Mouse (Mus musculus) frontal cortex, postnatal 25 days (tissue): ENCODE results near the gene Actn1.

ENCODE experiments used
- DNase-seq, 2 experiments: peaks; one replicate each; pipeline ENCODE4 v3.0.0; 2022; ENCODE audit warnings: low spot score in 2 of 2

Actn1 gene

GRCm38 (mm10) chr12:80227835-80228234 is 32.3 kb downstream of the Actn1 start:
- no peak for DNase-seq

- no peak for DNase-seq
Measured at GRCm38 (mm10) chr12:80226101-80226500, 34.1 kb downstream of the Actn1 start.

DNA sequence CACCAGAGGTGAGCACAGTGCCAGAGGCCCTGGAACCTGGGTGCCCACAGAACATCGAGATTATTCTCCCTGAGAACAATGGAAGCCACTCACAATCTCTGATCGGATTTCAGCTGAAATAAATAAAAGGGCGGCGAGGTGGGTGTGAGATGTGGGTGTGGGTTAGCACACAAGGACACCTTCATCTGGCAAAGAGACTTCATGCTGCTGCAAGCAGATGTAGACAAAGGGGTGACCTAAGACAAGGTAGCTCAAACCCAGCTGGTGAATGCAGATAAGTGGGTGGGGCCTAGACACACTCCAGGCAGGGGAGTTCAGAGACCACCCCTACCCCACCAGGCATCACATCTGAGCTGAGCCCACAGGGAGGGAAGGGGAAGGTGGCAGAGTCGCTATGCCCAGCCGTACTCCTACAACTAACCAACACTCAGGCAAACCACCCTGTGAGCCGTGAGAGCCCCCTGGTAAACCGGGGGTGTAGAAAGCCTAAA is 35.9 kb downstream of the Actn1 start:
- DNase-seq, result no peak

GRCm38 (mm10) chr12:80223511-80223910 is 36.7 kb downstream of the Actn1 start:
- DNase-seq, result no peak

DNA sequence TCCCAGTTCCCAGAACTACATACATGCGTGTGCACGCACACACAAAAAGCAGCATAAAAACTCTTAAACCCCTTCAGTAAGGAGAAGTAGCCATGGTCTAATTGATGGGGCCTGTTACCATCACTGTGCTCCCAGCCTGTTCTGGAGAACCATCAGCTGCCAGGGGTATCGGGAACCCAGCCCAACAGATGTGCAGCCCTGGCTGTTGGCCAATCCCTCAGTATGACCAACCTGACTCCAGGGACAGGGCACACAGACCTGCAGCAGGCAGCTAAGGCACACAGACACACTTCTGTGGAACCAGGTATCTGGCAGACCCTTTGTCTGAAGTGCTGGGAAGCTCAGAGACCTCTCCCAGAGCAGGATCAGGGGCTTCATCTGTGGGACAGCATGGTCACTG is 37.7 kb downstream of the Actn1 start:
- DNase-seq, result no peak

DNA sequence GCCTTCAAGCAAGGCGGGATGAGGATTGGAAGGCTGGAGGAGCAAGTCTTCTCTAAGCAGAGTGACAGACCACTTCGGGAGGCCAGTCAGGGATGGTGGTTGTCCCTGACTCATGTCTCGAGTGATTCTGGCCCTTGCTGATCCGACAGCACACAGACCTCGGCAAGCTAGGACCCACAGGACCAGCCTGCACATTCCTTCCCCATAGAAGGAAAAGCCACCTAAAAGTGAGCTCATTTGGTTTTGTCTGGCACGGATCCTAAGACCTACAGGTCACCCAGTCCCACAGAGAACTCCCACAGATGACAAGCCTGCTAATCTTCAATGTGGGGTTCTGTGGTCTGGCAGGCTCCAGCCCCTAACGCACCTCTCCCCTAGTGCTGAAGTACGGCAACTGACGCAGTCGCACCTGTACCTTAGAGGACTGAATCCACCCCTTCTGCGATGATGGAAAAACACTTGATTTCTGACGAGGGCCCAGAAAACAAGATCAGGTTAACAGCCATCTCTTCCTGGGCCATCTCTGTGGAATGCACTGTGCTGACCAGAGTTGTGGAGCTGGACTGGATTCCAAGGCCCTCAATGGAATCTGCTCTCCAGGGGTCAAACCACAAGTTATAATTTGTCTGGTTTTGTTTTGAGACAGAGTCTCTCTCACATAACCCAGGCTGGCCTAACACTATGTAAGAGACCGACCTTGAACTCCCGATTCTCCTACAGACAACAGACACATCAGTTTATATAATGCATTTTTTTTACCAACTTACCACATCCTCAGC is 39.7 kb downstream of the Actn1 start:
- no peak for DNase-seq

DNA sequence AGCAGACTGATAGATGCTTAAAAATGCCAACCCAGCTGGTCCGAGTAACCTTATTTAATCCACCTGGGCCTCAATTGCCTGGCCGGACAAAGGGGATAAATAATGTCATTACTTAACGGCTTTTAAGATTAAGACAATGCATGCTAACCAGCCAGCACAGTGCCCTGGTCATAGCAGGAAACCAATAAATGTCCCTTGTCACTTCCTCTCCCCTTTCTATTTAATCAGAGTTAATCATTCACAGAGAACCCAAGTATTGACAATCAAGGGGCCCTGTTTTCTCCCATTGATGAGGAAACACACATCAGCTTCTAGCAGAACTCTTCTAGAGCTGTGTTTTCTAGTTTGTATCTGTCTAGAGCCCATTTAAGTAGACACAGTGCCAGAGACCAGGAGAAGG is 41.4 kb downstream of the Actn1 start:
- DNase-seq, result no peak

DNA sequence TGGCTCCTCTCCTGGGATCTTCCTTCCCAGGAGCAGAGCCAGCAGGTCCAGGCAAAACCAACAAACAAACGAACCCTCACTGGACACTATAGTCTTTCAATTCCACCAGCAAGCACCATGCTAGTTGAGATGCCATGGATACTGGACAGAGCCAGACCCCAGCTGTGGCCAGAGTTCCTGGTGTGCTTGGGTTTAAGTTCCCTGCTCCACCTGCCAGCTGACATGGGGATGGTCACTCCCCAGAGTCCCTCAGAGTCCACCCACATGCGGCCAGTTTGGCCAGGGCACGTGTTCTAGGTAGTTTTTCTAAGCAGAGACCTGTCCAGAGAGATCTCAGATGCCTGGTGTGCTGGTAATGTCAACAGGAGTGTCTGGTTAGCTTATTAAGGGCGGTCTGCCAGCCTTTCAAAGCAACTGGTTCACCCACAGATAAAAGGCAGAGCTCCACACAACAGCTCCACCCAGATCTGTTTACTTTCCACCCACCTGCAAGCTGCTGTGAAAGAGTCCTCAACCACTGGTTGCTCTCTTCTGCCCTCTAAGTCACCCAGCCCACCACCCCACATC is 42.0 kb downstream of the Actn1 start:
- no peak for DNase-seq

GRCm38 (mm10) chr12:80217049-80217448 is 43.1 kb downstream of the Actn1 start:
- DNase-seq, result no peak

GRCm38 (mm10) chr12:80216258-80216881 is 43.8 kb downstream of the Actn1 start:
- no peak for DNase-seq

DNA sequence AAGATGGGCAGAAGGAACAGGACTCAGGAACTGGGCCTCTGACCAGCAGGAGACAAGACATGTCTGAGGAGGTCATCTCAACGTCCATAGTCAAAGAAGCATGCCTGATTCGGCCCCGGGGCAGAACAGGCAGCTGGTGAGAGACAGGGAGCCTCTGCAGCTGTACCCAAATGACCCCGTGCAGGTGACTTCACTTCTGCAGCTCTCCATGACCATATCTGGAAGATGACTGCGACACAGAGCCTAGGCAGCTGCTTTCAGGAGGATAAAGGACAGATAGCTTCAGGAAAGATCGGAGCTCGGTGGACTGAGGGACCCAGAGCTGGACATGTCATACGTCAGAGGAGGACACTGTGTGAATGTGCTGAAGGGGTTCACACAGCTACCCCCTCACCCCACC is 46.4 kb downstream of the Actn1 start:
- no peak for DNase-seq

DNA sequence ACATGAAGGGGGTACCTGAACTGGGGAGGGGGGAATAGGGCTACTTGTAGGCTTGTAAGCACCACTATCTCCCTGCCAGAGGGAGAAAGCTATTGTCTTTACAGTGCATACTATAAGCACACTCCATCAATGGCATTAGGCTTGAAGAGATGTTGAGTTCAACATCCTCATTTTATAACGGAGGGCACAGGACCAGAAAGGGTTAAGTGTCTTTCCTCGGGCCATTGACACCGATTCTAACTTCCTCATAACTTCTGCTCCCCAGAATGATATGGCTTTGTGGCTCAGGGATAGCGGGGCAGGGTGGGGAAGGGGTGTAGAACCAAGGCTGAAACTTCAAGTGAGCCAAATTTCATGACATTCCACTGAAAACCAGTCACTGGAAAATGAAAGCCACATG is 46.9 kb downstream of the Actn1 start:
- no peak for DNase-seq

GRCm38 (mm10) chr12:80210791-80211612 is 49.2 kb downstream of the Actn1 start:
- DNase-seq, result no peak

DNA sequence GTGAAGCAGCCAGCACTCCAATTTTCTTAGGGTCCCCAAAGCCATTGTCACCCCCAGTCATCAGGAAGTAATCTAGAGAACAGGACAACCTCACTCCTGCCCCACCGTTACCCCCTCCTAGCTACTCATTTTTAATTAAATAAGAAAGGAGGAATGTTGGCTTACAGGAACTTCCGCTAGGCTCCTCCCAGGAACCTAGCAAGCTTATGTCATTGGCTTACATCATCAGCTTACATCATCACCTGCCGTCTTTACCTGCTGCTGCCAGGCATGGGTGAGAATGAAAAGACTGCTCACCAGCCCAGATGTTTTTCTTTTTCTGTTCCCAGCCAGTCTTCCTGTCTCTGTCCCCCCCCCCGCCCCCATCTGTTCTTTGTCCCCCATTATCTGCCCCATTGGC is 50.3 kb downstream of the Actn1 start:
- no peak for DNase-seq

GRCm38 (mm10) chr12:80208126-80208820 is 51.9 kb downstream of the Actn1 start:
- no peak for DNase-seq

- no peak for DNase-seq
Measured at GRCm38 (mm10) chr12:80203284-80203683, 56.9 kb downstream of the Actn1 start.

GRCm38 (mm10) chr12:80199738-80200137 is 60.4 kb downstream of the Actn1 start:
- DNase-seq, result no peak

- peak in 1 of 2 experiments; percentile 61 for DNase-seq
Measured at GRCm38 (mm10) chr12:80198487-80198886, 61.7 kb downstream of the Actn1 start.

- DNase-seq, result peak in 1 of 2 experiments; percentile 15
Measured at GRCm38 (mm10) chr12:80197343-80197742, 62.8 kb downstream of the Actn1 start.

GRCm38 (mm10) chr12:80191806-80192205 is 68.4 kb downstream of the Actn1 start:
- no peak for DNase-seq

- DNase-seq, result no peak
Measured at GRCm38 (mm10) chr12:80191371-80191770, 68.8 kb downstream of the Actn1 start.
